Mouse (Mus musculus): Measurements from ENCODE around the gene Zfp933.
A peak's percentile ranks its signal among the peaks of the same experiment; 100 is the strongest.
"Not testable (repeated sequence)": the region's sequence is repeated elsewhere in the genome, so short reads cannot be mapped to it uniquely, and the experiment has no call there.

The Zfp933 gene

GRCm38 (mm10) chr4:147847614-147848583, at the start of gene Zfp933:
TSS of gene Zfp933 (minus strand) at chr4:147848366.
- DNase-seq = peak; percentile 79 to 88

- no peak for DNase-seq
Observed at GRCm38 (mm10) chr4:147897348-147897747, 49.2 kb upstream of the Zfp933 start.

- DNase-seq = no peak
Observed at GRCm38 (mm10) chr4:147896411-147896810, 48.2 kb upstream of the Zfp933 start.

GRCm38 (mm10) chr4:147895815-147896330, 47.7 kb upstream of the Zfp933 start:
- no peak for DNase-seq

GRCm38 (mm10) chr4:147890341-147890740, 42.2 kb upstream of the Zfp933 start:
- no peak for DNase-seq

GRCm38 (mm10) chr4:147888237-147888636, 40.1 kb upstream of the Zfp933 start:
- no peak for DNase-seq

- DNase-seq = no peak
Observed at GRCm38 (mm10) chr4:147887277-147887676, 39.1 kb upstream of the Zfp933 start.

- no peak for DNase-seq
Observed at GRCm38 (mm10) chr4:147886158-147886557, 38.0 kb upstream of the Zfp933 start.

GRCm38 (mm10) chr4:147884138-147884537, 36.0 kb upstream of the Zfp933 start:
- DNase-seq = no peak

GRCm38 (mm10) chr4:147883041-147883440, 34.9 kb upstream of the Zfp933 start:
- DNase-seq = no peak

GRCm38 (mm10) chr4:147881792-147882191, 33.6 kb upstream of the Zfp933 start:
- DNase-seq = no peak

GRCm38 (mm10) chr4:147879865-147880264, 31.7 kb upstream of the Zfp933 start:
- no peak for DNase-seq

GRCm38 (mm10) chr4:147879456-147879855, 31.3 kb upstream of the Zfp933 start:
- no peak for DNase-seq

- no peak for DNase-seq
Observed at GRCm38 (mm10) chr4:147878537-147878936, 30.4 kb upstream of the Zfp933 start.

GRCm38 (mm10) chr4:147875852-147876575, 27.8 kb upstream of the Zfp933 start:
- no peak for DNase-seq

- no peak for DNase-seq
Observed at GRCm38 (mm10) chr4:147869238-147869637, 21.1 kb upstream of the Zfp933 start.

- DNase-seq = peak; percentile 98 to 99
Observed at GRCm38 (mm10) chr4:147868450-147869031, 20.4 kb upstream of the Zfp933 start, which contains the start of the genes Miip and Fv1. TSS of gene Miip (minus strand) at chr4:147868816. TSS of gene Fv1 (plus strand) at chr4:147868979.

- DNase-seq = no peak
Observed at GRCm38 (mm10) chr4:147867563-147868449, 19.6 kb upstream of the Zfp933 start.

- not testable (repeated sequence) for DNase-seq
Observed at GRCm38 (mm10) chr4:147866793-147867192, 18.6 kb upstream of the Zfp933 start.

- no peak for DNase-seq
Observed at GRCm38 (mm10) chr4:147866056-147866455, 17.9 kb upstream of the Zfp933 start.

GRCm38 (mm10) chr4:147865651-147866050, 17.5 kb upstream of the Zfp933 start:
- no peak for DNase-seq

- DNase-seq = no peak
Observed at GRCm38 (mm10) chr4:147862051-147862450, 13.9 kb upstream of the Zfp933 start.
